Mouse (Mus musculus) left cerebral cortex, adult 8-10 months (tissue): ENCODE data around the gene Ccdc42. TPM values are rescaled to one million over a fixed set of nuclear protein-coding genes. Genes with fewer than 3 reads are reported as not detected.

Source experiments
- DNase-seq, 2 experiments: peaks; one replicate each; pipeline ENCODE4 v3.0.0; 2022; ENCODE audit warnings: low spot score in 2 of 2
- total RNA-seq, 4 experiments: library from RNA; stranded (reverse); gene quantifications; 2 replicates each; pipeline ENCODE4 v1.2.4; 2022

Ccdc42 gene
- total RNA-seq, 4 experiments from 2014 or later = 1.0 to 1.6 (median 1.4) TPM

DNA sequence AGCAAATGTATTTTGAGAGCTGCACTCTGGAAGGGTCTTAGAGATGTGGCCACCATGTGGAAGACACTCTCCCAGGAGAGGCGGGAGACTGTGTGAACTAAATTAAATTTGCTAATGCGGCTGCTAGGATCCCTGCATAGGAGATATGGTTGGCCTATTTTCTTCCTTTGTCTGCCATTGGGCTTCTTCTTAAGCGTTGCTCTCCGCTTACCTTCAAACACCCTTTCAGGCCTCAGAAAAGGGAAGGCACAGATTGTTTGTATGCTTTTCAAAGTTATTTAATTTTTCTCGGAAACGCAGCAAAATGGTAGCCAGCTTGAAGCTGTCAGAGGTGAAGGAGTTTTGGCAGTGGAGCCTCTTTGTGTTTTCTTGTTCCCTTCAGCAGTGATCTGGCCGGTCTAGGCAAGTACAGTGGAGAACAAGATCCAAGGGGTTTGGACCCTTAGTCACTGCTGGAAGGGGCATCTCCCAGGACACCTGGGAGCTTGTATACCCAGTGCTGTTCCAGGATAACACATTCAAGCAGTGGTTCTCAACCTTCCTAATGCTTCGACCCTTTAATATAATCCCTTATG, 2.8 kb upstream of the Ccdc42 start:
- no peak for DNase-seq

DNA sequence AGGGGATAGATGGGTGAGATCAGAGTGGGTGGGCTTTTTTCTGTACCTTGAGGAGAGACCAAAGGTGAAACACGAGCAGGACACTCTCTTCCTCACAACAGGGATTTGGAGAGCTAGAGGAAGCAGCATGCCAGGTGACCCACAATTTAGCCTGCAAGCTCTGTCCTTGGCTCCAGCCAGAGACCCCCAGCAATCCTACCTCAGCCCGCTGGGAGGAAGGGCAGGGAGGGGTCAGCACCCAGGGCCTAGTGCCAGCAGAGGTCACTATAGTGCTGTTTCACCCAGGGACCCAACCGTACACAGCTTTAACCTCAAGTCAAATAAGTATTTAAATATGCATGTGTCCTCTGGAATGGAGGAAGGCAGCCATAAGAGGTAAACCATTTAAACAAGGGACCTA, 931 bp upstream of the Ccdc42 start:
- DNase-seq = no peak

- peak; percentile 42 to 47 for DNase-seq
These were observed 2.4 kb downstream of the Ccdc42 start for GRCm38 (mm10) chr11:68589055-68589809.

GRCm38 (mm10) chr11:68591708-68592107, 4.9 kb downstream of the Ccdc42 start:
- DNase-seq = no peak

DNA sequence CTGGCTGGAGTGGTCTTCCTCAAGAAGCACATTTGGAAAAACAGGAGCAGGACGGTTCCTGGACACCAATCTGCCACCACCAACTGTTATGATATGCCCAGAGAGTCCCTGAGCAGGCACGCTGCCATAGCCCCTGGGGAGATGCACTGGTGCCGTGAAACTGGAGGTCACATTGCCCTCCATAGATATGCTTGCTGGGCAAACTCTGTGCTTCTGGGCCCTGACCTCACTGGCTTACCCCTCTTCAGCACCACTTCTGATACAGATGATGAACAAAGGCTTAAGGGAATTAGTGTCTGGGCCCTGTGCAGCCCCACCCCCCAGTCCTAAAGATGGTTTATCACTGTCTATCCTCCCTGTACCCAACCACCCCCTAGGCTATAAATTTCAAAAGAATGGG, 6.4 kb downstream of the Ccdc42 start:
- DNase-seq = no peak

DNA sequence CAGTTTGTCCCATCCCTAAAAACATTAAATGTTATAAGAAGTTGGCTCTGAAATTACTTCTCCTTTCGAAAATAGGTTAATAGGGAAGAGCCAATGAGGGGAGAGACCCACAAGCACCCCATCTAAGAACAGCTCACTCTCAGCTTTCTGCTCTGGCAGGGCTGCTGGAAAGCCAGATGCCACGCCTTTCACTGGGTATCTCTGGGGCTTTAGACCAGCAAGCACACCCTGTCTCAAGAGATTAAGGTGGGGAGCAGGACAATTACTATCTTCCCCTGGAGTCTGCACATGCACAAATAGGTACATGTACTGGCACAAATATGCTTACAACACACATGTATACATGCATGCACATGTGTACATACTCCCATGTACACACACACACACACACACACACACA, 11.1 kb downstream of the Ccdc42 start:
- DNase-seq = no peak

DNA sequence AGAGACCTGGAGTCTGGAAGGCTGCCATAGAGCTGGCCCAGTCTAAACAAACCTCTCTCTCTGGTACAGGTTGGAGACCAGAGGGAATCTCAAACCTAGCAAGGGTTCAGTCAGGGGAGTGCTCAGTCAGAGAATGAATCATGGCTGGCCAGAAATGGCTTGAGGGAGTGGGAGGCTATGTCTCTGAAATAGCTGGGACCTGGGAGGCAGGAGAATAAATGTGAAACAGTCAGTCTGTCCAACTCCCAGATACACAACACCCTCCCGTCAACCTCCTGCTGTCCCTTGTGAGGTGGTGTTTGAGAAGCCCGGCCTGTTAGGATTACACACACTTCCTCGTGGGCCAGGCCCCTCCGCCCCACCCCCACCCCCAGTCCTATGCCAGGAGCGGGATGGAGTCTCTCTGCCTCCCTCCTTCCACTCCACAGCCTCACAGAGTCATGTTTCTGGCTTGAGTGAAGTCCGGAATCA, 13.8 kb downstream of the Ccdc42 start:
- DNase-seq = peak in 1 of 2 experiments; percentile 47

- DNase-seq = no peak
These were observed 14.7 kb downstream of the Ccdc42 start for GRCm38 (mm10) chr11:68601486-68601991.

DNA sequence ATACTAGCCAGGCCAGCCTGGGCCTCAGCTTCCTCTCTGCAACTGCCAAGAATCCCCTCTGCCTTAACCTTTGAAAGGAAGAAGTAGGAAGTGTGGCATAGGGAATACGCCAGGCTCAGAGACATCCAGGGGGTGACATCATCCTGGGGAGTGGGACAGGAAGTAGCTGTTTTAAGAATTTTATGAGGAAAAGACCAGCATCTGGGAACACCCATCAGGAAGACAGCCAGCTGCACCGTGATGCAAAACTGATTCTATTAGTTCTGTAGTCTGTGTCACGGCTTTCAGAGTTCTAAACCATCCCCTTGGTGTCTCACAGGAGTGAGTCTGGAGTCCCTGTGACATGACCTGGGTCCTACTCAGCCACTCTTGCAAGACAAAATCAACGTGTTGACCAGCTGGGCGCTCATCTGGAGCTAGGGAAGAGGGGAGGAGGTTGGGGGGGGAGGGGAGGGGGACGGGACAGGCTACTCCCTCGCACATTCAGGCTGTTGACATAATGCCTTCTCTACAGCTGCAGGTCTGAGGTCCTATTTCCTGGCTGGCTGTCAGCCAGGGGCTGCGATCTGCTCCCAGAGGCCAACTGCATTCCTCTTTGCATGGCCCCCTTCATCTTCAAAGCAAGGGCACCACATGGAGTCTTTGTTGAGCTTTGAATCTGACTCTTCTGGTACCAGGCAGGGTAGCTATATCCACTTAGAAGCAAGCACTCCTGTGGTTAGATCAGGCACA, 15.5 kb downstream of the Ccdc42 start:
- no peak for DNase-seq

DNA sequence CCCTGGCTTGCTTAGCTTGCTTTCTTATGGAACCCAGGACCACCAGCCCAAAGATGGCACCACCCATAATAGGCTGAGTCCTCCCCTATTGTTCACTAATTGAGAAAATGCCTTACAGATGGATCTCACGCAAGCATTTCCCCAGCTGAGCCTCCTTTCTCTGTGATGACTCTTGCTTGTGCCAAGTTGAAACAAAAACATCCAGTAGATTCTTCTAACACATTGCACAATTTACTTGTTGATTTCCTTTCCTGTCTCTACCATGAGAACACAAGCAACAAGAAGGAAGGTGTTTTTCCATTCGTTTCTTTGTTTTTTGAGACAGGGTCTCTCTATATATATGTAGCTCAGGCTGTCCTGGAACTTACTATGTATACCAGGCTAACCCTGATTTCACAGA, 20.2 kb downstream of the Ccdc42 start:
- no peak for DNase-seq

DNA sequence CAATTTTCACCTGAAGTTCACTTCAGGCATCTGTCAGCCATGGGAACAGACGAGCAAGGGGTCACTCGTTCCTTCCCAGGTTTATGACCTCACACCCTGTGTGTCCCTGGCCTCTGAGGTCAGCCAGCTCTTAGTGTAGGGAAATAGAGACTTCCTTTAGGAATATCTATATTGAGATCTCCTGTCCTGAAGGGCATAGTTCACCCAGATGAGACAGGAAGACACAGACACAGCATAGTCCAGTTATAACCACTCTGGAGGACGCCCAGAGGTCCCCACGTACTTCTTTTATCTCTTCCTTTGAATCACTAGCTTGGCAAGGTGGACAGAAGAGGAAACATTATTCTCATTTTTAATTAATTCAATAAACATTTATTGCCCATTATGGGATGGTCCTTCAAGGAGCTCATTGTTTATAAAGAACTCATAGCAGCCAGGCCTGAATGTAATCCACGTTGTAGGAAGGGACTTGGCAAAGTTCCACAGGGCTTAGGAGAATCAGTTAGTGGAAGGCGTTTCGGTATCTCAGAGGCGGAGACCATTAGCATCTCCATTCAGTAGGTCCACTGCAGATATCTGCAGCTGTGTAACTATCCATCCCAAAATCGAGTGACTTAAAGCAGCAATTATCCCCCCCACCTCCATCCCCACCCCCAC, 23.2 kb downstream of the Ccdc42 start:
- no peak for DNase-seq

DNA sequence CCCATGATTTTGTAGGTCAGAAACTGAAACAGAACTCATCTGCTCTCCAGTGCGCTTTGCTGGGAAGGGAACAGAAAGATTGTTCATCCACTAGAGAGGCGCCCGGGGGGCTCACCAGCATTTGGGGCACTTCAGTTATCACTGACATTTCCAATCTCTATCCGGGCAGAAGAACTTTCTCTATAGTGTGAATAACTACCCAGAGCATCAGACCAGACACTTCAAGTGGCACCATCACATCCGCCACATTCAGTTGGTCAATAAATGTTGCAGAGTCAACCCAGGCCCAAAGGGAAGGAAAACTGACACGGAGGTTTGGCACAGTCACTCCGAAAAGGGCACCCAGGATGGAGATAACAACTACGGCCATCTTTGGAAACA, 23.7 kb downstream of the Ccdc42 start:
- DNase-seq = no peak

DNA sequence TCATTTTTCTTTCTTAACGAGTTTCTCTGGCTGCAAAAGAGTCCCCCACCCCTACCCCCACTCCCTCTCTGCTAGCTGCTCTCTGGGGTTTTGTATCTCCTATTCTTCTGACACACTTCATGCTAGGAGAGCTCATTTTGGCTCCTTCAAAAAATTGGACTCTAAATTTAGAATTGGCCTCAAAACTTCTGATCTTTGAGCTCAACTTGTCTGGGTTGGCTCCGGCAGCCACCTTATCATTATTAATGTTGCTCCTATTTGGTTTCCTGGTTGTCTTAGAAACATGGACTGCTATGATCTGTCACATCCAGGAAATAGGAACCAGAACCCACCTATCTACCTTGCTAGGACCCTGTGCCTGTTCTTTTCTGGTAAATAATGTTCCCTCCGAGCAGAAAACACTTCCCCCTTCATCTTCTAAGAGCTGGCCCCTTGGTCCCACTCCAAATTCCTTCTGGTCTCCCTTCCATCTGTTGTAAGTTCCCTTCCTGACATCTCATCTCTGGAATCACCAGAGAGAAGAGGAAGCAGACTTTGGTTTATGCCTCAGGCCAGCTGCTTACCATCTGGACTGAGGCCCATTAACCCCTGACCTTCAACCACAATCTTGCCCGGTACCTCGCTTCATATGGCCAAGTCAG, 26.4 kb downstream of the Ccdc42 start:
- DNase-seq = no peak

DNA sequence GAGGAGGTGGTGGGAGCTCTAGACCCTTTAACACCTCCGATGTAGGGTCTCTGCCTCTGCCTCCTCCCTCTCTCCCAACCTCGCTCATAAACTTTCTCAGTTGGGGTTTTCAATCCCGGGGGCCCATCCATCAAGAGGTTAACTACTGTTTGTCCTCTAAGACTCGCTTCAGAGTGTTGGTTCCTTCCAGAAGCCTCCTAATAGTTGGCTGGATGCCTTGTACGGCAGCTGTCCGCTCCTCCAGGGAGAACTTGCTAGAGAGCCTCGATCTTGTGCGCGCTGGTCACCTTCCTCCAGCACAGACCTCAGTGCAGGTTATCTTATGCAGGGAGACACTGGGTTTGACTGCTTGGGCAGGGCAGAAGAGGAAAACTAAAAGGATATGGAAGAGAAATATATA, 35.9 kb downstream of the Ccdc42 start:
- DNase-seq = no peak

- DNase-seq = peak; percentile 37 to 80
These were observed 36.5 kb downstream of the Ccdc42 start for GRCm38 (mm10) chr11:68623225-68623870.

DNA sequence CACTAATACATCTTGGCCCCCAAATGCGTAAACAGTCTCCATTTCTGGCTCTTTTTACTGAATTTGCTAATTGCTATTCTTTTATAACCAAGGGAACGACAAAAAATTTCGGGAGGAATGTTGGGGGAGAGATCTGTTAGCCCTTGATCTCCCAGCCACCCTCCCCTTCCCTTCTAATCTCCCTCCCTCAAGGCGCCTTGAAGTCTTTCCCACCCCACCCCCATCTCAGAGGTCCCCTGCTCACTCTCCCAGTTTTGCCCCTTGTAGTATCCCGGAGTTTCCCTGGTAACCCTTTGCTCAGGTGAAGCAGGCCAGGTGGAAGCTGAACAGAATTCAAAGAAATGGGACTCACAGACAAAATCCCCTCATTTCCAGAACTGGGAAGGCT, 37.0 kb downstream of the Ccdc42 start:
- no peak for DNase-seq

GRCm38 (mm10) chr11:68631611-68632316, 44.9 kb downstream of the Ccdc42 start:
- peak in 1 of 2 experiments; percentile 33 for DNase-seq

GRCm38 (mm10) chr11:68637861-68638615, 51.2 kb downstream of the Ccdc42 start:
- DNase-seq = peak in 1 of 2 experiments; percentile 36

DNA sequence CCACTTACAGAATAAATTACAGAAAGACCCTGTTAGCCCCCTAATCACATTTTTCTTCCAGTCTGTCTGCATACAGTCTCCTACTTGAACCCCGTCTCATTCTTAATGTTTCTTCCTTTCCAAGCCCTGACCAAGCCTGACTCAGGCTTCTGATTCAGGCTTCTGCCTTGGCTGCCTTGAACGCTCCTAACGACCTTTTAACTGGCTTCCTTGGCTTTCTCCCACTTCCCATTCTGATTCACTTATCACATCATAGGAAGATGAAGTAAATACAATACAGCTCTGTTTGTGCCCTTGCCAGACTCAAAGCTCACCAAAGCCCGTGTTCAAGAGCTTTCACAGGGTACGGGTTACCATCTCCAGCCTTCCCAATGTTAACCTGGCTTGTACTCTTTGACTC, 54.5 kb downstream of the Ccdc42 start:
- DNase-seq = no peak
